ENCODE assay signal across 21 mouse cellular contexts in the genomic region with DNA sequence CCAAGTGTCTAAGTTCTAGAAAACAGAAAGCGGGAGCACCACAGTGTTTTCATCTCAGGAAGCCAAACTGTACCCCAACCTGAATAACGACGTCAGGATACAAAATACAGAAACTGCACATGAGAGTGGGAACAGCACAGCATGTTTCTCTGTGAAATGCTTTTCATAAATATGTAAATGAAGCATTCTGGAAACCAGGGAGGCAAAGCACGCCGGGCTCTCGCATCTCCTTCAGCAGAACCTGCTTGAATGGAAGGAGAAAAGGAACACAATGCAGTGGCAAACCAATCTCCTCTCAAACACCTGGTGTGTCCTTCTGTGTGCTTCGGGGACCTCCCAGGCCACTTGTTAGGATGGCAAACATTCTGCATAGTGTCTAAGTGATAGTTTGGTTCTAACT. TPM values are rescaled to one million over a fixed set of nuclear protein-coding genes. Genes with fewer than 3 reads are reported as not detected.
DNase-seq lines count a peak whose midpoint lies in the region; ATAC-seq and TF ChIP-seq lines count a peak whose summit lies in the region.
"Had no signal": no experiment of that assay in that cellular context is flagged by ENCODE, and none has a peak within 500 bp of the region (broad histone marks: within the 10 kb centered on the region; RNA-seq: fewer than 3 reads in every experiment).

No protein-coding gene starts in this region.

- ATAC-seq in frontal cortex, adult (ENCODE audit: low TSS enrichment): peak; percentile 74; the same call in 1 of the 2 replicates
- ATAC-seq in lung, postnatal 0 days: no peak
- no peak for ATAC-seq in forebrain, embryonic 15.5 days (replicated peaks)
- ATAC-seq in midbrain, postnatal 0 days (ENCODE audit: low FRiP score): no peak
- ATAC-seq: intestine, embryonic 16.5 days had no signal

- DNase-seq in frontal cortex, postnatal 36 days (ENCODE audit: low spot score in 2 of 2): no peak
- DNase-seq in lung, postnatal 0 days (ENCODE audit: low spot score): no peak
- DNase-seq in lung, adult 18-20 months: no peak
- DNase-seq in midbrain, postnatal 0 days (ENCODE audit: low spot score): peak; percentile 3
- no peak for DNase-seq in thymus, postnatal 14 days
- DNase-seq in adrenal gland, postnatal 36 days: no peak
- DNase-seq: adrenal gland, postnatal 25 days; cerebellum, adult 2 months; gastrocnemius, postnatal 14 days; heart, adult 2 months; heart, postnatal 4 days; liver; right cerebral cortex, postnatal 25 days; thymus, adult 18-20 months had no signal

- no peak for TF ChIP-seq CTCF in lung, postnatal 0 days (IDR thresholded peaks at IDR 0.05)
- no peak for TF ChIP-seq CTCF in midbrain, postnatal 0 days (IDR thresholded peaks at IDR 0.05)

- no peak for TF ChIP-seq EP300 in lung, postnatal 0 days (IDR thresholded peaks at IDR 0.05)

- H3K9ac ChIP-seq in lung, postnatal 0 days (replicated peaks; ENCODE audit: low read depth): no peak overlapping the region
- no peak overlapping the region for H3K9ac ChIP-seq in forebrain, embryonic 15.5 days (replicated peaks)
- no peak overlapping the region for H3K9ac ChIP-seq in midbrain, postnatal 0 days (replicated peaks; ENCODE audit: low read length, poor library complexity, severe bottlenecking)
- H3K9ac ChIP-seq: heart, embryonic 15.5 days had no signal

- H3K36me3 ChIP-seq in lung, postnatal 0 days (ENCODE audit: insufficient read depth, low read length): no peaks in the 10 kb centered on the region
- no peaks in the 10 kb centered on the region for H3K36me3 ChIP-seq in forebrain, embryonic 15.5 days
- H3K36me3 ChIP-seq in midbrain, postnatal 0 days (ENCODE audit: insufficient read depth, low read length): no peaks in the 10 kb centered on the region
- H3K36me3 ChIP-seq: embryonic facial prominence, embryonic 10.5 days; heart, embryonic 15.5 days had no signal

- H3K4me2 ChIP-seq in lung, postnatal 0 days (replicated peaks; ENCODE audit: low read depth, low read length): no peak overlapping the region
- no peak overlapping the region for H3K4me2 ChIP-seq in forebrain, embryonic 15.5 days (replicated peaks)
- H3K4me2 ChIP-seq in midbrain, postnatal 0 days (ENCODE audit: low read depth, low read length, poor library complexity, severe bottlenecking): no peak overlapping the region
- H3K4me2 ChIP-seq: heart, embryonic 15.5 days had no signal

- H3K4me3 ChIP-seq in lung, postnatal 0 days (ENCODE audit: low read depth, low read length): no peak overlapping the region
- H3K4me3 ChIP-seq in forebrain, embryonic 15.5 days: no peak overlapping the region
- H3K4me3 ChIP-seq in midbrain, postnatal 0 days (ENCODE audit: low read depth, low read length): no peak overlapping the region
- H3K4me3 ChIP-seq: embryonic facial prominence, embryonic 10.5 days; heart, adult 2 months; heart, embryonic 15.5 days; myocyte had no signal

- H3K27ac ChIP-seq in lung, postnatal 0 days (ENCODE audit: low read length): 0 out of 2 replicates have a peak overlapping the region, but pooled peaks have one; percentile 8
- H3K27ac ChIP-seq in forebrain, embryonic 15.5 days (replicated peaks): peak overlapping the region; percentile 13
- H3K27ac ChIP-seq in midbrain, postnatal 0 days (ENCODE audit: low read depth, low read length): no peak overlapping the region
- H3K27ac ChIP-seq: embryonic facial prominence, embryonic 10.5 days; heart, adult 2 months; heart, embryonic 15.5 days had no signal

- 55% methylated on average over 7 of the region's 7 CpGs for WGBS in lung, postnatal 0 days
- WGBS in forebrain, embryonic 15.5 days: 26% methylated on average over 7 of the region's 7 CpGs
- WGBS in midbrain, postnatal 0 days: 34% methylated on average over 7 of the region's 7 CpGs

- H3K4me1 ChIP-seq in lung, postnatal 0 days (ENCODE audit: insufficient read depth, low read depth, low read length): peaks cover 12% of the 10 kb centered on the region; the same call in 1 of the 2 replicates
- H3K4me1 ChIP-seq in forebrain, embryonic 15.5 days: peaks cover 20% of the 10 kb centered on the region
- peaks cover 5% of the 10 kb centered on the region; the same call in 1 of the 2 replicates for H3K4me1 ChIP-seq in midbrain, postnatal 0 days (ENCODE audit: insufficient read depth, low read length)

- no peaks in the 10 kb centered on the region for H3K9me3 ChIP-seq in lung, postnatal 0 days (ENCODE audit: low read length)
- H3K9me3 ChIP-seq in forebrain, embryonic 15.5 days: no peaks in the 10 kb centered on the region
- H3K9me3 ChIP-seq in midbrain, postnatal 0 days (ENCODE audit: low read length): no peaks in the 10 kb centered on the region
- H3K9me3 ChIP-seq: embryonic facial prominence, embryonic 10.5 days; heart, embryonic 15.5 days had no signal

- H3K27me3 ChIP-seq in lung, postnatal 0 days (replicated peaks; ENCODE audit: insufficient read depth, low read length): no peaks in the 10 kb centered on the region
- no peaks in the 10 kb centered on the region for H3K27me3 ChIP-seq in forebrain, embryonic 15.5 days
- H3K27me3 ChIP-seq in midbrain, postnatal 0 days (ENCODE audit: insufficient read depth, low read length): no peaks in the 10 kb centered on the region
- H3K27me3 ChIP-seq: heart, embryonic 15.5 days had no signal

RNA-seq across cellular contexts. Expression of gene Cdk14, which starts 46.6 kb away (rescaled TPM):
- polyA plus RNA-seq in lung, postnatal 0 days (2015; fragmentation: Nextera tagmentation; extraction: Ambion mirVana): 19.7 and 32.7 TPM in 2 replicates
- 32.3 and 34.4 TPM in 2 replicates for polyA plus RNA-seq in forebrain, embryonic 15.5 days (2015; fragmentation: Nextera tagmentation; extraction: Ambion mirVana)
- 84.4 and 86.4 TPM in 2 replicates for total RNA-seq in midbrain, postnatal 0 days (2014; rRNA removed)
- 45.1 and 45.6 TPM in 2 replicates for polyA plus RNA-seq in midbrain, postnatal 0 days (2015; fragmentation: Nextera tagmentation; extraction: Ambion mirVana)
- 10 to 100 TPM; 10.0 to 10.6 TPM for total RNA-seq in adrenal gland, postnatal 36 days (2021)
- total RNA-seq: MEL had no signal
